Mouse (Mus musculus): Measurements from ENCODE around the gene Tnnc1. TPM values are rescaled to one million over a fixed set of nuclear protein-coding genes. Genes with fewer than 3 reads are reported as not detected.

Tnnc1 gene
- polyA plus RNA-seq, 1 experiment: not detected

GRCm38 (mm10) chr14:31179677-31180365 is 28.3 kb upstream of the Tnnc1 start:
- Histone ChIP-seq H3K27ac (ENCODE audit: insufficient read depth, low read depth, low read length) (no peak overlapping the region), H3K4me1 (ENCODE audit: control insufficient read depth, insufficient read depth, low read length) (no peaks in the 10 kb centered on the region; the same call in 1 of the 2 replicates)
- 66% methylated on average over 12 of the region's 12 CpGs for WGBS

GRCm38 (mm10) chr14:31181512-31181911 is 26.6 kb upstream of the Tnnc1 start:
- no peak for TF ChIP-seq POLR2A (IDR thresholded peaks at IDR 0.05; ENCODE audit: insufficient read depth, low read depth, low read length)
- no peak for TF ChIP-seq CTCF (IDR thresholded peaks at IDR 0.05; ENCODE audit: insufficient read depth, low read depth, low read length)
- WGBS: 56% methylated on average over 4 of the region's 4 CpGs
- Histone ChIP-seq H3K27ac (ENCODE audit: insufficient read depth, low read depth, low read length) (no peak overlapping the region), H3K4me3 (ENCODE audit: insufficient read depth, low read depth, low read length) (no peak overlapping the region), H3K4me1 (ENCODE audit: control insufficient read depth, insufficient read depth, low read length) (no peaks in the 10 kb centered on the region; the same call in 1 of the 2 replicates)

More at GRCm38 (mm10) chr14:31179677-31180365, 28.3 kb upstream of the Tnnc1 start:
- no peak overlapping the region for H3K4me3 ChIP-seq (ENCODE audit: insufficient read depth, low read depth, low read length)
- no peak for TF ChIP-seq POLR2A (IDR thresholded peaks at IDR 0.05; ENCODE audit: insufficient read depth, low read depth, low read length)
- no peak for TF ChIP-seq CTCF (IDR thresholded peaks at IDR 0.05; ENCODE audit: insufficient read depth, low read depth, low read length)

- H3K4me3 ChIP-seq (ENCODE audit: insufficient read depth, low read depth, low read length): no peak overlapping the region
- WGBS: 72% methylated on average over 2 of the region's 2 CpGs
- TF ChIP-seq POLR2A (IDR thresholded peaks at IDR 0.05; ENCODE audit: insufficient read depth, low read depth, low read length): no peak
- no peak for TF ChIP-seq CTCF (IDR thresholded peaks at IDR 0.05; ENCODE audit: insufficient read depth, low read depth, low read length)
- no peaks in the 10 kb centered on the region for H3K4me1 ChIP-seq (ENCODE audit: control insufficient read depth, insufficient read depth, low read length)
- H3K27ac ChIP-seq (ENCODE audit: insufficient read depth, low read depth, low read length): no peak overlapping the region
Measured at GRCm38 (mm10) chr14:31182786-31183290, 25.3 kb upstream of the Tnnc1 start.

GRCm38 (mm10) chr14:31183541-31183940 is 24.6 kb upstream of the Tnnc1 start:
- H3K4me3 ChIP-seq (ENCODE audit: insufficient read depth, low read depth, low read length): no peak overlapping the region
- no peak overlapping the region; the same call in 1 of the 2 replicates for H3K27ac ChIP-seq (ENCODE audit: insufficient read depth, low read depth, low read length)
- WGBS: 84% methylated on average over 5 of the region's 5 CpGs
- no peaks in the 10 kb centered on the region for H3K4me1 ChIP-seq (ENCODE audit: control insufficient read depth, insufficient read depth, low read length)
- no peak for TF ChIP-seq POLR2A (IDR thresholded peaks at IDR 0.05; ENCODE audit: insufficient read depth, low read depth, low read length)
- no peak for TF ChIP-seq CTCF (IDR thresholded peaks at IDR 0.05; ENCODE audit: insufficient read depth, low read depth, low read length)

GRCm38 (mm10) chr14:31184195-31184594 is 23.9 kb upstream of the Tnnc1 start:
- Histone ChIP-seq H3K4me3 (ENCODE audit: insufficient read depth, low read depth, low read length) (no peak overlapping the region), H3K27ac (ENCODE audit: insufficient read depth, low read depth, low read length) (no peak overlapping the region), H3K4me1 (ENCODE audit: control insufficient read depth, insufficient read depth, low read length) (no peaks in the 10 kb centered on the region)
- TF ChIP-seq CTCF (IDR thresholded peaks at IDR 0.05; ENCODE audit: insufficient read depth, low read depth, low read length) (no peak), POLR2A (IDR thresholded peaks at IDR 0.05; ENCODE audit: insufficient read depth, low read depth, low read length) (no peak)
- 91% methylated on average over 12 of the region's 12 CpGs for WGBS

GRCm38 (mm10) chr14:31186656-31187055 is 21.5 kb upstream of the Tnnc1 start:
- WGBS: 65% methylated on average over 4 of the region's 4 CpGs
- Histone ChIP-seq H3K4me3 (ENCODE audit: insufficient read depth, low read depth, low read length) (no peak overlapping the region), H3K27ac (ENCODE audit: insufficient read depth, low read depth, low read length) (no peak overlapping the region), H3K4me1 (ENCODE audit: control insufficient read depth, insufficient read depth, low read length) (no peaks in the 10 kb centered on the region)
- no peak for TF ChIP-seq CTCF (IDR thresholded peaks at IDR 0.05; ENCODE audit: insufficient read depth, low read depth, low read length)
- no peak for TF ChIP-seq POLR2A (IDR thresholded peaks at IDR 0.05; ENCODE audit: insufficient read depth, low read depth, low read length)

GRCm38 (mm10) chr14:31188771-31189181 is 19.3 kb upstream of the Tnnc1 start:
- no peak overlapping the region for H3K27ac ChIP-seq (ENCODE audit: insufficient read depth, low read depth, low read length)
- H3K4me3 ChIP-seq (ENCODE audit: insufficient read depth, low read depth, low read length): no peak overlapping the region
- 51% methylated on average over 6 of the region's 6 CpGs for WGBS
- TF ChIP-seq POLR2A (IDR thresholded peaks at IDR 0.05; ENCODE audit: insufficient read depth, low read depth, low read length) (no peak), CTCF (IDR thresholded peaks at IDR 0.05; ENCODE audit: insufficient read depth, low read depth, low read length) (no peak)
- H3K4me1 ChIP-seq (ENCODE audit: control insufficient read depth, insufficient read depth, low read length): 0 out of 2 replicates have a peak, but pooled peaks cover 2% of the 10 kb centered on the region

- TF ChIP-seq POLR2A (IDR thresholded peaks at IDR 0.05; ENCODE audit: insufficient read depth, low read depth, low read length) (no peak), CTCF (IDR thresholded peaks at IDR 0.05; ENCODE audit: insufficient read depth, low read depth, low read length) (no peak)
- no peak overlapping the region for H3K27ac ChIP-seq (ENCODE audit: insufficient read depth, low read depth, low read length)
- H3K4me1 ChIP-seq (ENCODE audit: control insufficient read depth, insufficient read depth, low read length): 0 out of 2 replicates have a peak, but pooled peaks cover 2% of the 10 kb centered on the region
- WGBS: 95% methylated on average over 3 of the region's 3 CpGs
- no peak overlapping the region for H3K4me3 ChIP-seq (ENCODE audit: insufficient read depth, low read depth, low read length)
Measured at GRCm38 (mm10) chr14:31189348-31189747, 18.8 kb upstream of the Tnnc1 start.

- TF ChIP-seq POLR2A (IDR thresholded peaks at IDR 0.05; ENCODE audit: insufficient read depth, low read depth, low read length) (no peak), CTCF (IDR thresholded peaks at IDR 0.05; ENCODE audit: insufficient read depth, low read depth, low read length) (no peak)
- no peak overlapping the region for H3K27ac ChIP-seq (ENCODE audit: insufficient read depth, low read depth, low read length)
- H3K4me1 ChIP-seq (ENCODE audit: control insufficient read depth, insufficient read depth, low read length): peaks cover 13% of the 10 kb centered on the region
- no peak overlapping the region for H3K4me3 ChIP-seq (ENCODE audit: insufficient read depth, low read depth, low read length)
- 32% methylated on average over 2 of the region's 2 CpGs for WGBS
Measured at GRCm38 (mm10) chr14:31191936-31192335, 16.2 kb upstream of the Tnnc1 start.

Measured in olfactory bulb, adult 2 months (tissue).